Mouse (Mus musculus): Measurements from ENCODE around the gene Defb45.

Gene Defb45

GRCm38 (mm10) chr2:152607746-152608145 lies 8.5 kb upstream of the Defb45 start:
- DNase-seq (ENCODE audit: low read depth, low spot score), result no peak

- peak; percentile 50 for DNase-seq (ENCODE audit: low read depth, low spot score)
Observed at GRCm38 (mm10) chr2:152604057-152604456, 4.9 kb upstream of the Defb45 start, which contains the start of gene Defb36. Defb36 (plus strand) TSS chr2:152604327.

GRCm38 (mm10) chr2:152601275-152601960 lies 2.2 kb upstream of the Defb45 start:
- DNase-seq (ENCODE audit: low read depth, low spot score), result no peak

GRCm38 (mm10) chr2:152600076-152600475 lies 877 bp upstream of the Defb45 start:
- no peak for DNase-seq (ENCODE audit: low read depth, low spot score)

- DNase-seq (ENCODE audit: low read depth, low spot score), result no peak
Observed at GRCm38 (mm10) chr2:152589021-152589420, 10.2 kb downstream of the Defb45 start.

GRCm38 (mm10) chr2:152588450-152588849 lies 10.7 kb downstream of the Defb45 start:
- DNase-seq (ENCODE audit: low read depth, low spot score), result no peak

GRCm38 (mm10) chr2:152586926-152587560 lies 12.2 kb downstream of the Defb45 start:
- peak; percentile 23 for DNase-seq (ENCODE audit: low read depth, low spot score)

GRCm38 (mm10) chr2:152580612-152581011 lies 18.6 kb downstream of the Defb45 start:
- DNase-seq (ENCODE audit: low read depth, low spot score), result no peak

- no peak for DNase-seq (ENCODE audit: low read depth, low spot score)
Observed at GRCm38 (mm10) chr2:152580107-152580506, 19.1 kb downstream of the Defb45 start, which contains the start of gene Defb19. Defb19 (minus strand) TSS chr2:152580312.

- no peak for DNase-seq (ENCODE audit: low read depth, low spot score)
Observed at GRCm38 (mm10) chr2:152573484-152573883, 25.7 kb downstream of the Defb45 start.

GRCm38 (mm10) chr2:152572114-152572794 lies 26.9 kb downstream of the Defb45 start, which contains the start of gene Defb21:
Defb21 (plus strand) TSS chr2:152572744.
- DNase-seq (ENCODE audit: low read depth, low spot score), result peak; percentile 13

- DNase-seq (ENCODE audit: low read depth, low spot score), result no peak
Observed at GRCm38 (mm10) chr2:152570313-152570712, 28.9 kb downstream of the Defb45 start.

GRCm38 (mm10) chr2:152569881-152570280 lies 29.3 kb downstream of the Defb45 start:
- no peak for DNase-seq (ENCODE audit: low read depth, low spot score)

- no peak for DNase-seq (ENCODE audit: low read depth, low spot score)
Observed at GRCm38 (mm10) chr2:152569038-152569437, 30.2 kb downstream of the Defb45 start, which contains the start of gene Gm17416. Gm17416 (plus strand) TSS chr2:152569338.

- no peak for DNase-seq (ENCODE audit: low read depth, low spot score)
Observed at GRCm38 (mm10) chr2:152556655-152557054, 42.5 kb downstream of the Defb45 start.

GRCm38 (mm10) chr2:152553774-152554423 lies 45.3 kb downstream of the Defb45 start:
- peak; percentile 37 for DNase-seq (ENCODE audit: low read depth, low spot score)

GRCm38 (mm10) chr2:152548124-152548523 lies 51.1 kb downstream of the Defb45 start:
- no peak for DNase-seq (ENCODE audit: low read depth, low spot score)

GRCm38 (mm10) chr2:152544691-152545090 lies 54.5 kb downstream of the Defb45 start:
- DNase-seq (ENCODE audit: low read depth, low spot score), result peak; percentile 1

GRCm38 (mm10) chr2:152543478-152543877 lies 55.7 kb downstream of the Defb45 start:
- no peak for DNase-seq (ENCODE audit: low read depth, low spot score)

Measured in CD4-positive, CD25-positive, alpha-beta regulatory T cell, adult 2 months (primary cell).